Mouse (Mus musculus): ENCODE measurements around the gene Uck1.

DNA sequence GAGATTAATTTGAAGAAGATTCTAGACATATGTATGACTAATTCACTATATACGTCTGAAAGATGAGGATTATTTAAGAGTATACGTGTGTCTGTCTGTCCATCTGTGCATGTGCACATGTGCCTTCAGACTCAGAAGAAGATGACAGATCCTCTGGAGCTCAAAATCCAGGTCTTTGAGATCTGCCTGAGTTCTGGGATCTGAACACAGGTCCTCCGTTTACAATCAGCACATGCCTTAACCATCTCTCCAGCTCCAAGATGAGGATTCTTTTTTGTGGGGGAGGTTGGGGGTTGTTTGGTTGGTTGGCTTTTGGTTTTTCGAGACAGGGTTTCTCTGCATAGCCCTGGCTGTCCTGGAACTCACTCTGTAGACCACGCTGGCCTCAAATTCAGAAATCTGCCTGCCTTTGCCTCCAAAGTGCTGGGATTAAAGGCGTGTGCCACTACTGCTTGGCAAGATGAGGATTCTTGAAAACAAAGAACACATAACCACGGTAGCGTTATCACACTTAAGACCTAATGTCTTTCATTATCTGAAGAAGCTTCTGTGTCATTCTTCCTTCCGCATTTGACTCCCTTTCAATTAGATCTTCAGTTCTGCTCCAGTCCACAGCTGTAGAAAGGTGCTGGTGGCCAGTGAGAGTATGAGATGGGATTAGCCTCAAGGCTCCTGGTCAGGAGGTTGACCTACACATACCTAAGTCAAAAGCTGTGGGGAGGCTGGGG lies 21.1 kb downstream of the Uck1 start:
- TF ChIP-seq CTCF (IDR thresholded peaks at IDR 0.05; ENCODE audit: low read depth): no peak
- TF ChIP-seq EP300 (IDR thresholded peaks at IDR 0.05; ENCODE audit: low read depth): no peak
